Mouse (Mus musculus) thymus, adult 2 months (tissue): Measurements from ENCODE around the gene Agap2. TPM values are rescaled to one million over a fixed set of nuclear protein-coding genes. Genes with fewer than 3 reads are reported as not detected.
A peak's percentile ranks its signal among the peaks of the same experiment; 100 is the strongest.

Experiments used
- DNase-seq: peaks from one replicate; pipeline ENCODE4 v3.0.0; 2021
- H3K27ac ChIP-seq: fragments of 200-500 bp; 2 replicates; pipeline ENCODE4 v1.5.1; 2012; ENCODE audit warnings: low read length, control low read depth; ENCODE audit not compliant: control insufficient read depth, insufficient read depth
- H3K27me3 ChIP-seq: fragments of 200-500 bp; 2 replicates; pipeline ENCODE4 v1.6.1; 2012; ENCODE audit warnings: mild to moderate bottlenecking, low read length, moderate library complexity, mixed read lengths; ENCODE audit not compliant: control insufficient read depth, insufficient read depth
- H3K36me3 ChIP-seq: fragments of 200-500 bp; 2 replicates; pipeline ENCODE4 v1.6.1; 2012; ENCODE audit warnings: mild to moderate bottlenecking, low read length, moderate library complexity; ENCODE audit not compliant: control insufficient read depth, insufficient read depth
- H3K4me1 ChIP-seq: fragments of 200-500 bp; replicated peaks from 2 replicates; pipeline ENCODE4 v1.6.1; 2012; ENCODE audit warnings: low read length; ENCODE audit not compliant: control insufficient read depth, insufficient read depth
- H3K4me3 ChIP-seq: fragments of 200-500 bp; 2 replicates; pipeline ENCODE4 v1.5.1; 2012; ENCODE audit warnings: mild to moderate bottlenecking, low read length, control low read depth, moderate library complexity; ENCODE audit not compliant: control insufficient read depth, insufficient read depth
- CTCF ChIP-seq: fragments of 200-500 bp; IDR thresholded peaks from 2 replicates; pipeline ENCODE4 v1.5.1; 2012; ENCODE audit warnings: mild to moderate bottlenecking, control low read depth, low read length, moderate library complexity, borderline replicate concordance; ENCODE audit not compliant: control insufficient read depth, poor library complexity, insufficient read depth; ENCODE audit errors: extremely low read depth
- POLR2A ChIP-seq: fragments of 200-500 bp; IDR thresholded peaks from 2 replicates; pipeline ENCODE4 v1.6.1; 2012; ENCODE audit warnings: mild to moderate bottlenecking, low read length, control low read depth, moderate library complexity; ENCODE audit not compliant: control insufficient read depth, poor library complexity, insufficient read depth; ENCODE audit errors: extremely low read depth
- WGBS: fragments of 180-500 bp; shearing (Covaris S2); methylation state at CpG from one replicate; pipeline ENCODE4 v1.1.7; 2018; 5-methylcytosine and 5-hydroxymethylcytosine counted together
- polyA plus RNA-seq: library from polyadenylated mRNA; depleted of rRNA; stranded (reverse); fragments of >200 nt; gene quantifications from 2 replicates; pipeline ENCODE4 v1.2.3, GENCODE M21; 2012

Gene Agap2
- polyA plus RNA-seq, 1 experiment, result 123 TPM

DNA sequence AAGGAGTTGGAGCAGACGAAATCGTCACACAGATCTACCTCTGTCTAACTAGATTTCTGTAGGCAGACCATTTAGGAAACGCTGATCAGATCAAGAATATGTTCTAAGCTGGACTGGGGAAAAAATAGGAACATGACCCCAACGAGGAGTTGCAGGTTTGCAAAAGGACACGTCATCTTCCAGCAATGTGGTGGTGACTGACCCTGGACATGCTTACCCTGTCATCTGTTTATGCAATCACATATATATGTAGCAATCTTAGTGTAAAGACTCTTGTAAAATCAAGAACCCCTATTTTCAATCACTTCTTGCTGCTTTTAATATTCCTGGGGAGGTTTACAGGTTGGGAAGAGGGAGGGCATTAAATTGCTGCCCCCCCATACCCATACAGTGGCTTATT, 12.6 kb upstream of the Agap2 start:
- Histone ChIP-seq H3K4me3 (no peak overlapping the region), H3K36me3 (peaks cover 17% of the 10 kb centered on the region), H3K27ac (no peak overlapping the region), H3K27me3 (peaks cover 2% of the 10 kb centered on the region), H3K4me1 (peaks cover 23% of the 10 kb centered on the region)
- no peak for DNase-seq
- TF ChIP-seq CTCF (no peak), POLR2A (no peak)
- WGBS, result 82% methylated on average over 5 of the region's 5 CpGs

DNA sequence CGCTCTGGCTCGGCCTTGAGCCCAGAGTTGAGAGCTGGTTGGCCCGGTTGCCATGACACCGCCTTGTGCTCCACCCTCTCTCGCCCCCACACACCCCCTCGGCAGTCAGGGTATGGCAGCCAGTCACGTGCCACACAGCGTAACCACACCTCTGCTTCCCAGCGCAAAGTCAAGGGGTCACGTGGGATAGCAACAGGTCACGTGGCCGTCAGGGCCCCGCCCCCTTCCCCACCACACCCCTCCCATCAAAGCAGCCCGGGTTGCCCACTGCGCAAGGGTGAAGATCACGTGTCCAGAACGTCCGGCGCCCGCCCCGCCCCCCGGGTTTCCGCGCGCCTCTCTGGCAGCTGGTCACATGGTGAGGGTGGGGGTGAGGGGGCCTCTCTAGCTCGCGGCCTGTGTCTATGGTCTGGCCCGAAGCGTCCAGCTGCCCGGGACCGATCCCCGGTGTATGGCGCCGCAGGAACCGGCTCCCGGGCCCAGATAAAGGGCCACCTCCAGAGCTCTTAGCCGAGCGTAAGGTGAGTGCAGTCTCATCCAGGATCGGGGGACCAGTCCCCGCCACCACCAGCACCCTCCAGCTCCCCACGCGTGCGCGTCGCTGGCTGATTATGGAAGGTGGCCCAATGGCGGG, 11.7 kb upstream of the Agap2 start, which contains the start of gene Cdk4:
Gene Cdk4 (plus strand): TSS at position 296 of the 634 bp plus-strand sequence.
- H3K36me3 ChIP-seq, result peaks cover 17% of the 10 kb centered on the region
- peaks cover 22% of the 10 kb centered on the region for H3K4me1 ChIP-seq
- H3K27me3 ChIP-seq, result peaks cover 2% of the 10 kb centered on the region
- DNase-seq, result peak; percentile 96
- H3K4me3 ChIP-seq, result peak within 1 kb of the TSS; percentile 64
- TF ChIP-seq POLR2A, result peak; percentile 56; the same call in 1 of the 2 replicates
- peak; percentile 62; the same call in 1 of the 2 replicates for TF ChIP-seq CTCF
- H3K27ac ChIP-seq, result peak within 1 kb of the TSS; percentile 1; the same call in 1 of the 2 replicates
- under 1% methylated on average over 46 of the region's 46 CpGs for WGBS

DNA sequence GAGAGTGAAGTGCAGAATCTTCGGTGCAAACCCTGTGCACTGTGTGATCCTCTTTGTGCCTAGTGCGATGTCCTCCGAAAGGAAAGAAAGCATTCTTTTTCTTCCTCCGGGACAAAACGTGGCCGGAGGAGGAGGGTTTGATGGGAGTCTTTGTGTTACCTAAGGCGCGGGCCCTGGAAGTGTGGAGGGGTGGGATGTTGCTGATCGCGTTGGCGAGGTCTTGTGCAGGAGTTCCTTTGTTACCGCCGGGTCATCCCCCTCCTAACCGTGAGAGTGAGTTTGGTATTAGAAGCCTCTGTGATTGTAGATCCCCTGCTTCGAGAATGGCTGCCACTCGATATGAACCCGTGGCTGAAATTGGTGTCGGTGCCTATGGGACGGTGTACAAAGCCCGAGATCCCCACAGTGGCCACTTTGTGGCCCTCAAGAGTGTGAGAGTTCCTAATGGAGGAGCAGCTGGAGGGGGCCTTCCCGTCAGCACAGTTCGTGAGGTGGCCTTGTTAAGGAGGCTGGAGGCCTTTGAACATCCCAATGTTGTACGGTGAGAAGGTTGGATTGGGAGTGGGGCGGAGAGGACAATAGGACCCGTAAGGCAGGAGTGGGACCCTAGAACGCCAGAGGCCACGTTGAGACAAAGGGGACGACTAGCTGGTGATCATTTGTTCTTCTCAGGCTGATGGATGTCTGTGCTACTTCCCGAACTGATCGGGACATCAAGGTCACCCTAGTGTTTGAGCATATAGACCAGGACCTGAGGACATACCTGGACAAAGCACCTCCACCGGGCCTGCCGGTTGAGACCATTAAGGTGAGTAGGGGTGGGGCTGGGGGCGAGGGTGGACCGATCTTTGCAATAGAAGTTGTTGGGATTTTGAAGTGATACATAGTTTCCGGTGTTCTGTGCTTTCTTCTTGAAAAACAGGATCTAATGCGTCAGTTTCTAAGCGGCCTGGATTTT, 10.9 kb upstream of the Agap2 start:
- no peak for DNase-seq
- Histone ChIP-seq H3K27ac (peak overlapping the region; percentile 1; the same call in 1 of the 2 replicates), H3K4me3 (peak overlapping the region; percentile 64), H3K27me3 (peaks cover 1% of the 10 kb centered on the region; the same call in 1 of the 2 replicates), H3K36me3 (peaks cover 17% of the 10 kb centered on the region), H3K4me1 (peaks cover 20% of the 10 kb centered on the region)
- TF ChIP-seq POLR2A (no peak), CTCF (no peak)
- 7% methylated on average over 37 of the region's 37 CpGs for WGBS

DNA sequence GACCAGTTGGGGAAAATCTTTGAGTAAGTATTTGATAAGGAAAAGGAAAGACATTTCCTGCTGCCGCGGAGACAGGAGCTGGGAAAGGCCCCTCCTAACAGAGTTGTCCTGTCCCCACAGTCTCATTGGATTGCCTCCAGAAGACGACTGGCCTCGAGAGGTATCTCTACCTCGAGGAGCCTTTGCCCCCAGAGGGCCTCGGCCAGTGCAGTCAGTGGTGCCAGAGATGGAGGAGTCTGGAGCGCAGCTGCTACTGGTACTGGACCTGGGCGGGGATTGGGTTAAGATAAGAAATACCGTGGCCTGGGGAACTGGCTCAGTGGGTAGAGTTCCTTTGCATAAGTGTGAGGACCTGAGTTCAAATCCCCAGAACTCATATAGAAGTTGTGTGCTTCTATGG, 9.1 kb upstream of the Agap2 start:
- TF ChIP-seq CTCF (no peak), POLR2A (no peak)
- H3K4me1 ChIP-seq, result peaks cover 31% of the 10 kb centered on the region

DNA sequence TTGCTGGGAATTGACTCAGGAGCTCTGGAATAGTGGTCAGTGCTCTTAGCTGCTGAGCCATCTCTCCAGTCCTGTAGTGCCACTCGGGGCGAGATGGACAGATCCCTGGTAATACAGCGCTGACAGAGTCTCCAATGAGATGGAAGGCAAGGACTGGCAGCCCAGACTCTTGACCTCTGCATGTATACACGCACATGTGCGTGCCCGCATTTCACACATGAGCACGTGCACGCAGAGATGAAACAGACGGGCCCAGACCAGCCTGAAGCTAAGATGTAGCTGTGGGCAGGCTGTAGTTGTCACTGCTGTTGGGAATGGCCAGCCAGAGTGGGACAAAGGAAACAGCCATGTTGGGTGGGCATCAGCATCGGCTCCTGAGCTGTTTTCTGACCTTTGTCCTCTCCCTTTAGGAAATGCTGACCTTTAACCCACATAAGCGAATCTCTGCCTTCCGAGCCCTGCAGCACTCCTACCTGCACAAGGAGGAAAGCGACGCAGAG, 8.5 kb upstream of the Agap2 start:
- TF ChIP-seq POLR2A (no peak), CTCF (no peak)
- H3K4me3 ChIP-seq, result no peak overlapping the region
- no peak for DNase-seq
- H3K36me3 ChIP-seq, result peaks cover 17% of the 10 kb centered on the region
- no peak overlapping the region for H3K27ac ChIP-seq
- 95% methylated on average over 14 of the region's 14 CpGs for whole genome bisulfite sequencing
- peaks cover 31% of the 10 kb centered on the region for H3K4me1 ChIP-seq
- H3K27me3 ChIP-seq, result no peaks in the 10 kb centered on the region

More for the DNA sequence above, 9.1 kb upstream of the Agap2 start:
- no peak for DNase-seq
- Histone ChIP-seq H3K36me3 (peaks cover 17% of the 10 kb centered on the region), H3K27me3 (no peaks in the 10 kb centered on the region), H3K27ac (no peak overlapping the region), H3K4me3 (no peak overlapping the region)
- WGBS, result 96% methylated on average over 9 of the region's 9 CpGs

DNA sequence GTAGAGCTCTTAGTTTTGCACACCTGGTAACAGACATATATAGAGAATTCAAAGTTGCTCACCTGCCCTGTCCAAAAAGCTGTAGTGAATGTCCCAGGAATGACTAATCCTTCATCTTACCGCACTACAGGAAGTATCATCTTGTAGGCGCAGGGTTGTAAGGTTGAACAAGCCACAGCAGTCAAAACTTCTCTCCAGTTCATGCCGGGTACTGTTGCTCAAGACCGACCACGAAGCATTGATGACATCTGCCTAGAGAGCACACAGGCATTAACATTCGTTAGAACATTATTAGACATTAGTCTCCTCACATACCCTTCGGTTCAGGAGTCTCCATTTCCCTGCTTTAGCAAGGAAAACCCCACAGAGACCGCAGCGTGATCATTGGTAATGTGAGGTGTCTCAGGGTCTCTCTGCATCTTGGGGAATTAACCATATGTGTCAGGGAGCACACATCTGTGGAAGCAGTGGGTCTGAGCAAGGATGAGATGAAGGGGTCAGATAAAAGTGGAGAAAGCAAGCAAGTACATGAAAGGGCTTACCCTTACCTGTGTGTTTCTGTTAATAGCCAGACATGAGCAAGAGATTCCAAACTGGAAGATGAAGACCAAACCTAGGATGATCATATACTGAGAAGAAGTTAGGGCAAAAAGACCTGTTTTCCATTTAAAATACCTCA, 6.6 kb upstream of the Agap2 start:
- Histone ChIP-seq H3K27ac (no peak overlapping the region), H3K36me3 (peaks cover 17% of the 10 kb centered on the region), H3K4me1 (peaks cover 28% of the 10 kb centered on the region), H3K4me3 (no peak overlapping the region), H3K27me3 (no peaks in the 10 kb centered on the region)
- 60% methylated on average over 9 of the region's 9 CpGs for WGBS
- TF ChIP-seq POLR2A (no peak), CTCF (no peak)
- no peak for DNase-seq
